Mouse (Mus musculus): ENCODE data around the gene Prlhr. TPM values are rescaled to one million over a fixed set of nuclear protein-coding genes. Genes with fewer than 3 reads are reported as not detected.

The Prlhr gene
- polyA plus RNA-seq (2012; rRNA removed; ENCODE audit: low replicate concordance): not detected in 2 replicates

DNA sequence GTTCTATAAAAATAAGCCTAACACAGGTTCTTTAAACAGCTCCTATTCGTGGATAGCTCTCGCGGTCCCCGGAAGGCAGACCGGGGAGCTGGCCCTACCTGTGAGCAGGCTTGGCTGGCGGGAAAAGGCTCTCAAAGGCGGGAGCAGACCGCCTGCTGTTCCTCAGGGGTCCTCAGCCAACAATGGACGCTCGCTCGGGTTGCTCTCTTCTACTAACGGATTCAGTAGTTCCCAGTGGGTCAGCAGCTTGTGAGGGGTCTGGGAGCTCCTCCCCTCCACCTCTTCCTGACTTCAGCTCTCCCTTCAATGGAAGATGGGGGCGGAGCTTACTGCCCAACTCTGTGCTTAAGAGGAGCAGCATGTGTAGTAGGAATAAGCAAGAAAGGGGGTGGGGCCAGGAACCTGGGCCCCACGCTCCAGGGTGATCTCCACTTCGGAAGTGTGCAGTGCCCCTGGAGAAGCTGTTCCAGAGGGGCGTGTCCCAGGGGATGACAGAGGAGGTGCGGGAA lies at the start of gene Prlhr:
Gene Prlhr (minus strand): TSS at position 51 of the 509 bp plus-strand sequence.

Other genes with a start within 250 kb of the Prlhr start
- gene Fam204a, start 241.6 kb downstream of the Prlhr start, polyA plus RNA-seq (2012; rRNA removed; ENCODE audit: low replicate concordance): 6.3 and 7.5 TPM in 2 replicates
- gene Cacul1, start 112.7 kb upstream of the Prlhr start, polyA plus RNA-seq (2012; rRNA removed; ENCODE audit: low replicate concordance): 8.0 and 11.8 TPM in 2 replicates

All from subcutaneous adipose tissue, adult 2 months (tissue).